Mouse (Mus musculus) lung, postnatal 0 days (tissue): ENCODE measurements around the gene Ssh2.
A peak's percentile ranks its signal among the peaks of the same experiment; 100 is the strongest.

Experiments
- CTCF ChIP-seq: IDR thresholded peaks from 2 replicates; pipeline ENCODE4 v1.5.1; 2016; ENCODE audit warnings: antibody characterized with exemption, mild to moderate bottlenecking
- EP300 ChIP-seq: IDR thresholded peaks from 2 replicates; pipeline ENCODE4 v1.6.1; 2016; ENCODE audit warnings: antibody characterized with exemption, mild to moderate bottlenecking, control low read depth

DNA sequence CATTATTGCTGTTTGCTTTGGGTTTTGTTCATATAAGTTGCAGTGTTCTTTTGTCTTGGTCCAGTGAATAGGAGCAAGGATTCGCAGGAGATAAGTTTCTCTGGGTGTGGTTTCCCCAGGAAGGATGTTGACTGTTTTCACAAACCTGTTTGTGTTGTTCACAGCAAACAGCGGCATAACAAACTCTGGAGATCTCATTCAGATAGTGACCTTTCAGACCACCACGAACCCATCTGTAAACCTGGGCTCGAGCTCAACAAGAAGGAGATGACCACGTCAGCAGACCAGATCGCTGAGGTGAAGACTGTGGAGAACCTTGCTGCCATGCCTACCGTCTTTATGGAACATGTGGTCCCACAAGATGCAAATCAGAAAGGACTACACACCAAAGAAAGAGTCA is 233.1 kb downstream of the Ssh2 start:
- TF ChIP-seq EP300: peak; percentile 77
- no peak for TF ChIP-seq CTCF
